13 mouse cellular contexts compared by ENCODE assay signal in genomic region chr17:28931436-28932211, GRCm38 (mm10). TPM values are rescaled to one million over a fixed set of nuclear protein-coding genes. Genes with fewer than 3 reads are reported as not detected.
A peak's percentile ranks its signal among the peaks of the same experiment; 100 is the strongest.
DNase-seq lines count a peak whose midpoint lies in the region; ATAC-seq and TF ChIP-seq lines count a peak whose summit lies in the region.
"Had no signal": no experiment of that assay in that cellular context is flagged by ENCODE, and none has a peak within 500 bp of the region (broad histone marks: within the 10 kb centered on the region; RNA-seq: fewer than 3 reads in every experiment).

No protein-coding gene starts in this region.

- no peaks in the 10 kb centered on the region for H3K36me3 ChIP-seq in liver, embryonic 11.5 days (ENCODE audit: control insufficient read depth, insufficient read depth, low read length)
- H3K36me3 ChIP-seq in embryonic facial prominence, embryonic 12.5 days, result no peaks in the 10 kb centered on the region
- no peaks in the 10 kb centered on the region for H3K36me3 ChIP-seq in liver, postnatal 0 days (replicated peaks; ENCODE audit: insufficient read depth, low read length)

- no peaks in the 10 kb centered on the region for H3K27me3 ChIP-seq in liver, embryonic 11.5 days (replicated peaks; ENCODE audit: control insufficient read depth, insufficient read depth, low read length)
- no peaks in the 10 kb centered on the region for H3K27me3 ChIP-seq in embryonic facial prominence, embryonic 12.5 days
- H3K27me3 ChIP-seq in liver, postnatal 0 days (ENCODE audit: insufficient read depth, low read length), result no peaks in the 10 kb centered on the region

- H3K9me3 ChIP-seq in liver, embryonic 11.5 days (ENCODE audit: control insufficient read depth, low read length), result no peaks in the 10 kb centered on the region
- no peaks in the 10 kb centered on the region for H3K9me3 ChIP-seq in embryonic facial prominence, embryonic 12.5 days
- H3K9me3 ChIP-seq in liver, postnatal 0 days (ENCODE audit: low read length), result no peaks in the 10 kb centered on the region

- peak overlapping the region; percentile 37; the same call in 1 of the 2 replicates for H3K9ac ChIP-seq in liver, embryonic 11.5 days (ENCODE audit: low read depth, low read length)
- no peak overlapping the region for H3K9ac ChIP-seq in embryonic facial prominence, embryonic 12.5 days
- no peak overlapping the region for H3K9ac ChIP-seq in liver, postnatal 0 days (replicated peaks)

- TF ChIP-seq CTCF in liver, postnatal 0 days (IDR thresholded peaks at IDR 0.05; ENCODE audit: low read depth), result no peak

- TF ChIP-seq EP300 in liver, postnatal 0 days (IDR thresholded peaks at IDR 0.05; ENCODE audit: low read depth), result no peak

- no peak overlapping the region for H3K4me3 ChIP-seq in liver, embryonic 11.5 days (ENCODE audit: low read depth, low read length)
- H3K4me3 ChIP-seq in embryonic facial prominence, embryonic 12.5 days, result no peak overlapping the region
- no peak overlapping the region for H3K4me3 ChIP-seq in liver, postnatal 0 days (ENCODE audit: low read depth, low read length)

- WGBS in liver, embryonic 11.5 days, result 88% methylated on average over 18 of the region's 18 CpGs
- 90% methylated on average over 18 of the region's 18 CpGs for WGBS in embryonic facial prominence, embryonic 12.5 days
- WGBS in liver, postnatal 0 days (ENCODE audit: insufficient replicate concordance), result 83% methylated on average over 18 of the region's 18 CpGs

- ATAC-seq in liver, embryonic 11.5 days (replicated peaks; ENCODE audit: low FRiP score), result no peak
- ATAC-seq in embryonic facial prominence, embryonic 12.5 days (ENCODE audit: insufficient number of reproducible peaks, insufficient read depth, low FRiP score, low TSS enrichment), result no peak
- peak; percentile 4; the same call in 1 of the 2 replicates for ATAC-seq in liver, postnatal 0 days

- DNase-seq in heart, adult 11 months, result peak; percentile 91
- no peak for DNase-seq in heart, adult 8-10 months (ENCODE audit: low spot score)
- DNase-seq in liver, embryonic 11.5 days (ENCODE audit: low spot score), result no peak
- DNase-seq in liver, result no peak
- no peak for DNase-seq in liver, postnatal 0 days
- DNase-seq in frontal cortex, postnatal 25 days (ENCODE audit: low spot score in 2 of 2), result no peak
- no peak for DNase-seq in gastrocnemius, adult 8-10 months (ENCODE audit: low spot score in 2 of 2)

- H3K4me1 ChIP-seq in liver, embryonic 11.5 days (replicated peaks; ENCODE audit: control insufficient read depth, insufficient read depth, low read length), result peaks cover 29% of the 10 kb centered on the region
- peaks cover 10% of the 10 kb centered on the region for H3K4me1 ChIP-seq in embryonic facial prominence, embryonic 12.5 days
- peaks cover 28% of the 10 kb centered on the region for H3K4me1 ChIP-seq in liver, postnatal 0 days (ENCODE audit: insufficient read depth)

- no peak overlapping the region for H3K4me2 ChIP-seq in liver, embryonic 11.5 days
- H3K4me2 ChIP-seq in embryonic facial prominence, embryonic 12.5 days (replicated peaks), result no peak overlapping the region
- H3K4me2 ChIP-seq in liver, postnatal 0 days (ENCODE audit: low read depth, low read length), result no peak overlapping the region

- peak overlapping the region; percentile 98 for H3K27ac ChIP-seq in liver, embryonic 11.5 days (ENCODE audit: low read depth, low read length)
- 0 out of 2 replicates have a peak overlapping the region, but pooled peaks have one; percentile 20 for H3K27ac ChIP-seq in embryonic facial prominence, embryonic 12.5 days
- H3K27ac ChIP-seq in liver, postnatal 0 days (ENCODE audit: low read depth), result peak overlapping the region; percentile 99

RNA-seq across cellular contexts. Expression of gene Pxt1, which starts 12.0 kb away (rescaled TPM):
- total RNA-seq in heart, adult 8-10 months (2022), result under 1 TPM in 2 of 4 experiments, not detected in 2; 0.26 to 0.31 TPM
- polyA plus RNA-seq in liver, embryonic 11.5 days (2014; fragmentation: Nextera tagmentation; extraction: Ambion mirVana), result 0.30 and 0.92 TPM in 2 replicates
- polyA plus RNA-seq in embryonic facial prominence, embryonic 12.5 days (2016; fragmentation: Nextera tagmentation; extraction: Ambion mirVana), result not detected in 2 replicates
- 0.14 and 0.29 TPM in 2 replicates for polyA plus RNA-seq in liver, postnatal 0 days (2015; fragmentation: Nextera tagmentation; extraction: Ambion mirVana)
- total RNA-seq in gastrocnemius, adult 8-10 months (2022), result not detected
- total RNA-seq: gastrocnemius, postnatal 14 days; layer of hippocampus, postnatal 36 days; megakaryocyte-erythroid progenitor cell, adult 5-6 weeks; neutrophil, adult 5-6 weeks had no signal

RNA-seq across cellular contexts. Expression of gene 4930539E08Rik, which starts 16.5 kb away (rescaled TPM):
- under 1 TPM in 1 of 4 experiments, not detected in 3; 0.06 TPM for total RNA-seq in heart, adult 8-10 months (2022)
- 0.08 and 0.48 TPM in 2 replicates for polyA plus RNA-seq in liver, embryonic 11.5 days (2014; fragmentation: Nextera tagmentation; extraction: Ambion mirVana)
- 0.13 and 0.15 TPM in 2 replicates for polyA plus RNA-seq in embryonic facial prominence, embryonic 12.5 days (2016; fragmentation: Nextera tagmentation; extraction: Ambion mirVana)
- polyA plus RNA-seq in liver, postnatal 0 days (2015; fragmentation: Nextera tagmentation; extraction: Ambion mirVana), result 0.08 and 0.09 TPM in 2 replicates
- total RNA-seq in gastrocnemius, adult 8-10 months (2022), result not detected
- total RNA-seq: adrenal gland, postnatal 14 days had no signal

RNA-seq across cellular contexts. Expression of gene Kctd20, which starts 20.1 kb away (rescaled TPM):
- 10 to 100 TPM; 33.5 to 58.8 (median 54.0) TPM for total RNA-seq in heart, adult 8-10 months (2022)
- polyA plus RNA-seq in liver, embryonic 11.5 days (2014; fragmentation: Nextera tagmentation; extraction: Ambion mirVana), result 75.2 and 89.2 TPM in 2 replicates
- 122 and 127 TPM in 2 replicates for polyA plus RNA-seq in embryonic facial prominence, embryonic 12.5 days (2016; fragmentation: Nextera tagmentation; extraction: Ambion mirVana)
- 38.6 and 39.5 TPM in 2 replicates for polyA plus RNA-seq in liver, postnatal 0 days (2015; fragmentation: Nextera tagmentation; extraction: Ambion mirVana)
- total RNA-seq in gastrocnemius, adult 8-10 months (2022), result 10 to 100 TPM; 27.0 to 38.6 (median 28.7) TPM

Comparison
In these comparisons a context has a peak if more than half of its experiments do, and no peak if none do; other contexts are left out.
1. H3K27ac ChIP-seq: peak in every context shown above with its lines; median percentile 99 in liver, postnatal 0 days; 98 in liver, embryonic 11.5 days; 20 in embryonic facial prominence, embryonic 12.5 days.